Mouse (Mus musculus) heart, adult 2 months (tissue): ENCODE measurements around the gene Pcmtd2.
"Not testable (repeated sequence)": the region's sequence is repeated elsewhere in the genome, so short reads cannot be mapped to it uniquely, and the experiment has no call there.

Experiments
- CTCF ChIP-seq: fragments of 200-600 bp; IDR thresholded peaks from 2 replicates; pipeline ENCODE4 v1.8.1; 2022; ENCODE audit warnings: antibody characterized with exemption, mild to moderate bottlenecking, moderate library complexity
- POLR2A ChIP-seq: fragments of 200-500 bp; IDR thresholded peaks from 2 replicates; pipeline ENCODE4 v1.6.1; 2011; ENCODE audit warnings: mild to moderate bottlenecking, low read depth, low read length, control low read depth; ENCODE audit not compliant: insufficient read depth

DNA sequence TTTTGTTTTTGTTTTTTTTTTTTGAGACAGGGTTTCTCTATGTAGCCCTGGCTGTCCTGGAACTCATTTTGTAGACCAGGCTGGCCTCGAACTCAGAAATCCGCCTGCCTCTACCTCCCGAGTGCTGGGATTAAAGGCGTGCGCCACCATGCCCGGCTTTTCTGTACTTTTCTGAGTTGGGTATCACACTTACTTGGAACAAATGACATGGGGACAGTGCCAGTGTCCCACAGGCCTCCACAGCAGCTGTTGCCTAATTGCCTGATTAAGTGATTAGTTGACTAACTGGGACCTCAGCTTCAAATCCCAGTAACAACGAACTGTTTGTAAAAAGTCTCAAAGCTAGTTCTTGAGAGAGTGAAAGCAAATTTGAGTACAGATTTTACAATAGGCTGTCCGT lies 44.5 kb upstream of the Pcmtd2 start:
- TF ChIP-seq POLR2A, CTCF: not testable (repeated sequence)
